Mouse (Mus musculus): ENCODE data around the gene Cntn6. TPM values are rescaled to one million over a fixed set of nuclear protein-coding genes. Genes with fewer than 3 reads are reported as not detected.

Cntn6 gene
- polyA plus RNA-seq, 1 experiment = not detected

GRCm38 (mm10) chr6:104569564-104569963 lies 77.0 kb downstream of the Cntn6 start:
- H3K4me1 ChIP-seq (ENCODE audit: control insufficient read depth, insufficient read depth, insufficient read length, low read length) = no peaks in the 10 kb centered on the region
- TF ChIP-seq POLR2A (IDR thresholded peaks at IDR 0.05; ENCODE audit: low read depth, low read length) = no peak
- no peak for TF ChIP-seq CTCF (IDR thresholded peaks at IDR 0.05; ENCODE audit: extremely low read depth, insufficient read length, insufficient replicate concordance, low read depth, low read length)
- H3K27ac ChIP-seq (ENCODE audit: insufficient read depth, low read depth, low read length) = no peak overlapping the region
- H3K4me3 ChIP-seq (ENCODE audit: low read depth, low read length) = no peak overlapping the region
- H3K36me3 ChIP-seq (ENCODE audit: control insufficient read depth, insufficient read depth, low read length) = no peaks in the 10 kb centered on the region
- H3K27me3 ChIP-seq (ENCODE audit: control insufficient read depth, insufficient read depth, low read length) = no peaks in the 10 kb centered on the region

- TF ChIP-seq CTCF (IDR thresholded peaks at IDR 0.05; ENCODE audit: extremely low read depth, insufficient read length, insufficient replicate concordance, low read depth, low read length) (no peak), POLR2A (IDR thresholded peaks at IDR 0.05; ENCODE audit: low read depth, low read length) (no peak)
- no peaks in the 10 kb centered on the region for H3K27me3 ChIP-seq (ENCODE audit: control insufficient read depth, insufficient read depth, low read length)
These were observed 95.4 kb downstream of the Cntn6 start for GRCm38 (mm10) chr6:104588028-104588427.

GRCm38 (mm10) chr6:104600838-104601397 lies 108.3 kb downstream of the Cntn6 start:
- Histone ChIP-seq H3K27me3 (ENCODE audit: control insufficient read depth, insufficient read depth, low read length) (no peaks in the 10 kb centered on the region), H3K36me3 (ENCODE audit: control insufficient read depth, insufficient read depth, low read length) (no peaks in the 10 kb centered on the region), H3K4me1 (ENCODE audit: control insufficient read depth, insufficient read depth, insufficient read length, low read length) (no peaks in the 10 kb centered on the region), H3K4me3 (ENCODE audit: low read depth, low read length) (no peak overlapping the region), H3K27ac (ENCODE audit: insufficient read depth, low read depth, low read length) (no peak overlapping the region)
- WGBS = 54% methylated on average over 2 of the region's 2 CpGs
- TF ChIP-seq POLR2A (IDR thresholded peaks at IDR 0.05; ENCODE audit: low read depth, low read length) (no peak), CTCF (IDR thresholded peaks at IDR 0.05; ENCODE audit: extremely low read depth, insufficient read length, insufficient replicate concordance, low read depth, low read length) (no peak)

More at GRCm38 (mm10) chr6:104588028-104588427, 95.4 kb downstream of the Cntn6 start:
- 49% methylated on average over 3 of the region's 3 CpGs for WGBS
- no peaks in the 10 kb centered on the region for H3K4me1 ChIP-seq (ENCODE audit: control insufficient read depth, insufficient read depth, insufficient read length, low read length)
- no peak overlapping the region for H3K4me3 ChIP-seq (ENCODE audit: low read depth, low read length)
- H3K27ac ChIP-seq (ENCODE audit: insufficient read depth, low read depth, low read length) = no peak overlapping the region
- no peaks in the 10 kb centered on the region for H3K36me3 ChIP-seq (ENCODE audit: control insufficient read depth, insufficient read depth, low read length)

DNA sequence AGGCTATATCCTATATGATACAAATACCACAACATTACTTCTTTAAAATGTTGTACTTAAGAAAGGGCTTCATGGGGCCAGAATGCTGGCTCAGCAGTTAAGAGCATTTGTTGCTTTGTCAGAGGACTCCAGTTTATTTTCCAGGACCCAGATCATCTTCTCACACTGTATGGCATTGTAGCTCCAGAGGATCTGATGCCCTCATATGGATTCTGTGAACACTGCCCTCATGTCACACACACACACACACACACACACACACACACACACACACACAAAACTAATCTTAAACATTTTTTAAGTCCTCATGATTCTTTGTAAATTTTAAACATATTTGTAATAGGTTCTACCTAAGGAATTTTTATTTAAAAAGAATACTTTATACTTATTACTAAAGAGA lies 110.3 kb downstream of the Cntn6 start:
- no peaks in the 10 kb centered on the region for H3K36me3 ChIP-seq (ENCODE audit: control insufficient read depth, insufficient read depth, low read length)
- no peaks in the 10 kb centered on the region for H3K27me3 ChIP-seq (ENCODE audit: control insufficient read depth, insufficient read depth, low read length)
- no peak overlapping the region for H3K27ac ChIP-seq (ENCODE audit: insufficient read depth, low read depth, low read length)
- H3K4me1 ChIP-seq (ENCODE audit: control insufficient read depth, insufficient read depth, insufficient read length, low read length) = no peaks in the 10 kb centered on the region
- TF ChIP-seq CTCF (IDR thresholded peaks at IDR 0.05; ENCODE audit: extremely low read depth, insufficient read length, insufficient replicate concordance, low read depth, low read length) = no peak
- TF ChIP-seq POLR2A (IDR thresholded peaks at IDR 0.05; ENCODE audit: low read depth, low read length) = no peak
- no peak overlapping the region for H3K4me3 ChIP-seq (ENCODE audit: low read depth, low read length)

DNA sequence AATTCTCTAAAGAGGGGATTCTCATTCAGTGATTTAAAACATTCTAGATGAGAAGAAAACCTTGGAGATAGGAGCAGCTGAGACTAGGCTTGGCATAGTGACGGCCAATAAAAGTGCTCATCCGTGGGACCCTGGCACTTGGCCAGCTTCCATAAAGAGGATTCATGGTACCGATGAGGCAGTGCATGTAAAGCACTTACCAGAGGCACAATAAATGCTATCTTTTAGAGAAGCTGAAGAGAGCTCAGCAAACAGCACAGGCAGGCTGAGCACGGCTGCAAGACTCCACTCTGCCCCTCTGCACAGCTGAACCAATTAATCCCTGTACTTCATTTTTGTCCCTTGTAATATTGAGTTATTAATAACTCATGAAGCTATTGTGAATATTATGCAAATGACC lies 110.8 kb downstream of the Cntn6 start:
- WGBS = 31% methylated on average over 4 of the region's 4 CpGs

DNA sequence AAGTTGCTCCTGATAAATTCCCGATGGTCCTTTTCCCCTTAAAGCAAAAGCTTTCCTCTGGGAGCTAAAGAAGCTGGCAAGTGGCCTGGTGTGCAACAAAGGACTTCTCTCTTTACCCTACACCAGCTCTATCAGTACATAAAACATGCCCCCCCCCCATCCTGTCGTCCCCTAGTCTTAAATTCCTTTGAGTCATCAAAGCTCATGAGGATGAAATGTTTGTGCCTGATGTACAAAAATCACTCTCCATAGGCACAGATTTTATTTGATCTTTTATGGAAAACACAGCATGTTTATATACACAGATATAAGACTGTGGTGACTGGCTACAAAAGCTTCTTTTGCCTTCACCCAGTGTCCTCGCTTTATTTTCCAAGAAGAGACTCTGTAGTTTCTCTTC lies 112.6 kb downstream of the Cntn6 start:
- no peak overlapping the region for H3K27ac ChIP-seq (ENCODE audit: insufficient read depth, low read depth, low read length)
- no peaks in the 10 kb centered on the region for H3K27me3 ChIP-seq (ENCODE audit: control insufficient read depth, insufficient read depth, low read length)
- H3K36me3 ChIP-seq (ENCODE audit: control insufficient read depth, insufficient read depth, low read length) = no peaks in the 10 kb centered on the region
- no peak for TF ChIP-seq POLR2A (IDR thresholded peaks at IDR 0.05; ENCODE audit: low read depth, low read length)
- no peak for TF ChIP-seq CTCF (IDR thresholded peaks at IDR 0.05; ENCODE audit: extremely low read depth, insufficient read length, insufficient replicate concordance, low read depth, low read length)
- 69% methylated on average over 3 of the region's 3 CpGs for WGBS
- H3K4me3 ChIP-seq (ENCODE audit: low read depth, low read length) = no peak overlapping the region
- no peaks in the 10 kb centered on the region for H3K4me1 ChIP-seq (ENCODE audit: control insufficient read depth, insufficient read depth, insufficient read length, low read length)

More for the DNA sequence above, 110.8 kb downstream of the Cntn6 start:
- Histone ChIP-seq H3K27ac (ENCODE audit: insufficient read depth, low read depth, low read length) (no peak overlapping the region), H3K36me3 (ENCODE audit: control insufficient read depth, insufficient read depth, low read length) (no peaks in the 10 kb centered on the region), H3K4me1 (ENCODE audit: control insufficient read depth, insufficient read depth, insufficient read length, low read length) (no peaks in the 10 kb centered on the region), H3K4me3 (ENCODE audit: low read depth, low read length) (no peak overlapping the region), H3K27me3 (ENCODE audit: control insufficient read depth, insufficient read depth, low read length) (no peaks in the 10 kb centered on the region)
- TF ChIP-seq POLR2A (IDR thresholded peaks at IDR 0.05; ENCODE audit: low read depth, low read length) (no peak), CTCF (IDR thresholded peaks at IDR 0.05; ENCODE audit: extremely low read depth, insufficient read length, insufficient replicate concordance, low read depth, low read length) (no peak)

DNA sequence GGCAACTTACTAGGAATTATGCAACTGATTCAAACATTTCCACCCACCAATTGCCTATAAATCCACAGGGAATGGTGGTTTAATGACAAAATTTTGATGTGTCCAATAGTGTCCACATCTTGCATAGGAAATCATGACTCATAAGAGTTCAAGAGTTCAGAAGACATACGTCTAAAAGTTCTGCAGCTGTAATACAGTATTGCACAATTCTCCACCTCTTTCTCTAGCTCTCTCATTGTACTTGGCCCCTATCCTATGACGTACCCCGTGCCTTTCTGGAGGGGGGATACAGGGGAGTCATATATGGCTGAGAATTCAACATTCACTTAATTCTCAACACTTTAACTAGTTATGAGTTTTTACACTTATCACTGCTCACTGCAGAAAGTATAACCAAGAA lies 160.9 kb downstream of the Cntn6 start:
- WGBS = 61% methylated on average over 3 of the region's 3 CpGs
- H3K27ac ChIP-seq (ENCODE audit: insufficient read depth, low read depth, low read length) = no peak overlapping the region
- H3K36me3 ChIP-seq (ENCODE audit: control insufficient read depth, insufficient read depth, low read length) = no peaks in the 10 kb centered on the region
- H3K4me3 ChIP-seq (ENCODE audit: low read depth, low read length) = no peak overlapping the region
- no peaks in the 10 kb centered on the region for H3K4me1 ChIP-seq (ENCODE audit: control insufficient read depth, insufficient read depth, insufficient read length, low read length)
- H3K27me3 ChIP-seq (ENCODE audit: control insufficient read depth, insufficient read depth, low read length) = no peaks in the 10 kb centered on the region
- no peak for TF ChIP-seq POLR2A (IDR thresholded peaks at IDR 0.05; ENCODE audit: low read depth, low read length)
- no peak for TF ChIP-seq CTCF (IDR thresholded peaks at IDR 0.05; ENCODE audit: extremely low read depth, insufficient read length, insufficient replicate concordance, low read depth, low read length)
